Mouse (Mus musculus): ENCODE measurements around the gene Gm11084. TPM values are rescaled to one million over a fixed set of nuclear protein-coding genes. Genes with fewer than 3 reads are reported as not detected.
A peak's percentile ranks its signal among the peaks of the same experiment; 100 is the strongest.
"Not testable (repeated sequence)": the region's sequence is repeated elsewhere in the genome, so short reads cannot be mapped to it uniquely, and the experiment has no call there.

The Gm11084 gene
- polyA plus RNA-seq, 1 experiment from 2014 or later = not detected

DNA sequence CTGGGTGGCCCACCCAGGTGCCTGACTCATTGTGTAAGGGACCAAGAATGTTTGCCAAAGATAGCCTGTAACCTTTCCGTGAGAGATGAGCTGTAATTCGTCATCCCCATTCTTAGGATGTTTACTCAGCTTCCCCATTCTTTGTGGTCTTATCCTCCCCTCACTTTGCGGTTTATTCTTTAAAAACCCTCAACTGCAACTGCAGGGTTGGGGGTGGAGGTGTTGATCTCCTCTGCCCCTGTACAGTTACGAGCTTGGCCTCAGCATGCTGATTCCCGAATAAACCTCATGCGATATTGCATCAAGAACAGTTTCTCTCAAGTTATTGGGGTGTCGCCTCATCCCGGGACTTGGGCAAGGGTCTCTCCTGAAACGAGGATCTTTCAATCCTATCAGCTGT lies 2.4 kb upstream of the Gm11084 start:
- H3K4me3 ChIP-seq; H3K9ac ChIP-seq; H3K9me3 ChIP-seq; H3K4me2 ChIP-seq (replicated peaks); ATAC-seq (ENCODE audit: insufficient number of reproducible peaks, insufficient read depth, low FRiP score, low TSS enrichment); H3K4me1 ChIP-seq; H3K27ac ChIP-seq; H3K36me3 ChIP-seq; H3K27me3 ChIP-seq: not testable (repeated sequence)
- 92% methylated on average over 9 of the region's 9 CpGs for WGBS

- Histone ChIP-seq H3K27me3 (no peaks in the 10 kb centered on the region), H3K4me2 (replicated peaks) (no peak overlapping the region), H3K4me1 (no peaks in the 10 kb centered on the region; the same call in 1 of the 2 replicates), H3K9ac (no peak overlapping the region), H3K27ac (no peak overlapping the region), H3K9me3 (no peaks in the 10 kb centered on the region), H3K36me3 (no peaks in the 10 kb centered on the region), H3K4me3 (no peak overlapping the region)
- no peak for ATAC-seq (ENCODE audit: insufficient number of reproducible peaks, insufficient read depth, low FRiP score, low TSS enrichment)
- WGBS = 60% methylated on average over 1 of the region's 1 CpGs
Measured at GRCm38 (mm10) chr2:72985516-72985915, 1.0 kb downstream of the Gm11084 start.

DNA sequence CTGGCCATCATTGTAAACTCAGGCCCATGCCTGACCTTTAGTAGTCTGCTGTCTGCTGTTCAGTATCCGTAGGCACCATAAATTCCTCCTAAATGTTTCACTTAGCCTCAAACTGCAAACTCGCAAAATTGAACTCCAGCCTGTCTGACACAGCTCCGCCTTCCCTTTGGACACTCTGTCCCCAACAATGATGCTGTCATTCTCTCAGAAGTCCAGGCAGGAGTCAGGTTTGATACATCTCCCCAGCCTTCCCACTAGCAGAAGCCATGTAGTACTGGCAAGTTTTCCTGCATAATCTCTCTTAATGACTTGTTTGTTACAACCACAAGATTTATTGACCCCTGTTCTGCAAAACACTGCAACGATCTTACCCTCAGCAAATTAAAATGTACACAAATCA lies 1.7 kb downstream of the Gm11084 start:
- Histone ChIP-seq H3K4me1 (no peaks in the 10 kb centered on the region; the same call in 1 of the 2 replicates), H3K9ac (no peak overlapping the region), H3K27me3 (no peaks in the 10 kb centered on the region), H3K4me3 (no peak overlapping the region), H3K4me2 (replicated peaks) (no peak overlapping the region), H3K36me3 (no peaks in the 10 kb centered on the region), H3K9me3 (no peaks in the 10 kb centered on the region), H3K27ac (no peak overlapping the region)
- 69% methylated on average over 4 of the region's 4 CpGs for WGBS
- ATAC-seq (ENCODE audit: insufficient number of reproducible peaks, insufficient read depth, low FRiP score, low TSS enrichment) = no peak

GRCm38 (mm10) chr2:72983211-72983610 lies 3.3 kb downstream of the Gm11084 start:
- no peak for ATAC-seq (ENCODE audit: insufficient number of reproducible peaks, insufficient read depth, low FRiP score, low TSS enrichment)
- Histone ChIP-seq H3K4me3 (no peak overlapping the region), H3K4me2 (replicated peaks) (no peak overlapping the region), H3K27me3 (no peaks in the 10 kb centered on the region), H3K9me3 (no peaks in the 10 kb centered on the region), H3K36me3 (no peaks in the 10 kb centered on the region), H3K27ac (no peak overlapping the region), H3K4me1 (no peaks in the 10 kb centered on the region; the same call in 1 of the 2 replicates), H3K9ac (no peak overlapping the region)
- 86% methylated on average over 3 of the region's 3 CpGs for WGBS

- no peaks in the 10 kb centered on the region for H3K36me3 ChIP-seq
- no peaks in the 10 kb centered on the region for H3K9me3 ChIP-seq
- no peak overlapping the region for H3K4me3 ChIP-seq
- no peak overlapping the region for H3K27ac ChIP-seq
- 92% methylated on average over 7 of the region's 7 CpGs for WGBS
- no peak overlapping the region for H3K4me2 ChIP-seq (replicated peaks)
- H3K4me1 ChIP-seq = no peaks in the 10 kb centered on the region; the same call in 1 of the 2 replicates
- no peaks in the 10 kb centered on the region for H3K27me3 ChIP-seq
- no peak overlapping the region for H3K9ac ChIP-seq
- ATAC-seq (ENCODE audit: insufficient number of reproducible peaks, insufficient read depth, low FRiP score, low TSS enrichment) = no peak
Measured at GRCm38 (mm10) chr2:72982110-72982785, 4.3 kb downstream of the Gm11084 start.

GRCm38 (mm10) chr2:72981441-72982109 lies 4.9 kb downstream of the Gm11084 start:
- no peak for ATAC-seq (ENCODE audit: insufficient number of reproducible peaks, insufficient read depth, low FRiP score, low TSS enrichment)
- Histone ChIP-seq H3K9me3 (no peaks in the 10 kb centered on the region), H3K4me2 (replicated peaks) (peak overlapping the region; percentile 56), H3K36me3 (no peaks in the 10 kb centered on the region), H3K4me3 (no peak overlapping the region), H3K27me3 (no peaks in the 10 kb centered on the region), H3K9ac (no peak overlapping the region), H3K27ac (peak overlapping the region; percentile 100; the same call in 1 of the 2 replicates), H3K4me1 (peaks cover 3% of the 10 kb centered on the region; the same call in 1 of the 2 replicates)
- 77% methylated on average over 9 of the region's 9 CpGs for WGBS

DNA sequence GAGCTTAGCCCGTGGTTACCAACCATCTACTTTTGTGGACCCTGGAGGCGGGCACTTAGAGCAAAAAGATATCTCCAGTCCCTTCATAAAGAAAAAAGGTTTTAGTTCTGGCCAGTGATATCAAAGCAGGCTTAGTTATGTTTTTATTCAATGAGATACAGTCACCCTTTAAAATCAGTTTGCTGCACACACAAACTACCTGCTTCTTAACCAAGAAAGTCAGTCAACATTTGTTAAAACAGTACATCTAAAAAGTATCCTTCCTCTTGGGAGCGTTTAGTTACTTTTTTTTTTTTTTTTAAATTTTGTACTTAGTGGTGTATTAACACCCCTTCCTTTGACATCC lies 5.5 kb downstream of the Gm11084 start:
- Histone ChIP-seq H3K4me3 (peak overlapping the region; percentile 93), H3K27me3 (no peaks in the 10 kb centered on the region), H3K4me1 (peaks cover 6% of the 10 kb centered on the region), H3K4me2 (replicated peaks) (peak overlapping the region; percentile 56), H3K9me3 (no peaks in the 10 kb centered on the region), H3K27ac (peak overlapping the region; percentile 100), H3K36me3 (no peaks in the 10 kb centered on the region), H3K9ac (peak overlapping the region; percentile 100)
- no peak for ATAC-seq (ENCODE audit: insufficient number of reproducible peaks, insufficient read depth, low FRiP score, low TSS enrichment)
- 13% methylated on average over 3 of the region's 3 CpGs for WGBS

GRCm38 (mm10) chr2:72980337-72981074 lies 6.0 kb downstream of the Gm11084 start, which contains the start of gene Sp3:
TSS of gene Sp3 (minus strand) at chr2:72980446.
- peak; percentile 88 for ATAC-seq (ENCODE audit: insufficient number of reproducible peaks, insufficient read depth, low FRiP score, low TSS enrichment)
- Histone ChIP-seq H3K4me2 (replicated peaks) (peak within 1 kb of the TSS; percentile 72), H3K27ac (peak within 1 kb of the TSS; percentile 100), H3K4me1 (peaks cover 11% of the 10 kb centered on the region), H3K9ac (peak within 1 kb of the TSS; percentile 100), H3K36me3 (no peaks in the 10 kb centered on the region), H3K27me3 (no peaks in the 10 kb centered on the region), H3K9me3 (no peaks in the 10 kb centered on the region), H3K4me3 (peak within 1 kb of the TSS; percentile 93)
- WGBS = under 1% methylated on average over 54 of the region's 64 CpGs

- H3K4me3 ChIP-seq = peak overlapping the region; percentile 93
- peak overlapping the region; percentile 72 for H3K4me2 ChIP-seq (replicated peaks)
- ATAC-seq (ENCODE audit: insufficient number of reproducible peaks, insufficient read depth, low FRiP score, low TSS enrichment) = peak; percentile 76
- 2% methylated on average over 22 of the region's 54 CpGs for WGBS
- peaks cover 13% of the 10 kb centered on the region for H3K4me1 ChIP-seq
- H3K36me3 ChIP-seq = no peaks in the 10 kb centered on the region
- peak overlapping the region; percentile 100 for H3K27ac ChIP-seq
- no peaks in the 10 kb centered on the region for H3K27me3 ChIP-seq
- peak overlapping the region; percentile 100 for H3K9ac ChIP-seq
- H3K9me3 ChIP-seq = no peaks in the 10 kb centered on the region
Measured at GRCm38 (mm10) chr2:72979659-72980071, 6.9 kb downstream of the Gm11084 start.

DNA sequence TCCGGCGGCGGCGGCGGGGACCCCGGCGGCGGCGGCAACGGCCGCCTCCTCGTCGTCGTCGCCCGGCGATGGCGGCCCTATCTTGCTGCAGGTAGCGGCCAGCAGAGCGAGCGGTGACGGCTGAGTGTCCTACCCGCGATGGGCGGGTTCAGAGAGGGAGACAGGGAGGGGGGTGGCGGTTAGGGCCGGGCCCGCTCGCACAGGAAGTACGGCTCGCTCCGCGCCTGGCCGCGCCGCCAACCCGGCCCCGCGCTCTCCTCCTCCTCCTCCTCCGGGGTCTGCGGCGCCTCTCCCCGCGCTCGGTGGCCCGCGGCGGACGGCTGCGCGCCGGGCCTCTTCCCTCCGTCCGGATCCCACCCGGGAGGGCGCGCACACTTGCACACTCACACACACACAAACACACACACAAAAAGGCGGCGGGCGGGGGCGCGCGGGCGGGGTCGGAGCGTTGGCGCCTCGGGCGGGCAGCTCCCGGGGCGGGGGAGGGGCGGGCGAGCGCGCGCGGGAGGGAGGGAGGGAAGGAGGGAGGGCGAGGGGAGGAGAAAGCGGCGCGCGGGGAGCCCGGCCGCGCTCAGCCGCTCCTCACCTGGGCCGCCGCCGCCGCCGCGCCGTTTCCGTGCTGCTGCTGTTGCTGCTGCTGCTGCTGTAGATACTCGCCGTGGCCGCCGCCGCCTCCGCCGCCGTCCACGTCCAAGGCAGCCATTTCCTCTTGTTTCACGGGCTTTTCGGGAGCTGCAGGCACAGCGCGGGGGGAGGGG lies 7.4 kb downstream of the Gm11084 start:
- peaks cover 13% of the 10 kb centered on the region for H3K4me1 ChIP-seq
- H3K9me3 ChIP-seq = no peaks in the 10 kb centered on the region
- WGBS = under 1% methylated on average over 62 of the region's 107 CpGs
- peak overlapping the region; percentile 100 for H3K27ac ChIP-seq
- H3K36me3 ChIP-seq = no peaks in the 10 kb centered on the region
- peak overlapping the region; percentile 72 for H3K4me2 ChIP-seq (replicated peaks)
- H3K9ac ChIP-seq = peak overlapping the region; percentile 100
- no peaks in the 10 kb centered on the region for H3K27me3 ChIP-seq
- ATAC-seq (ENCODE audit: insufficient number of reproducible peaks, insufficient read depth, low FRiP score, low TSS enrichment) = peak; percentile 84
- peak overlapping the region; percentile 93 for H3K4me3 ChIP-seq

GRCm38 (mm10) chr2:72978473-72978872 lies 8.0 kb downstream of the Gm11084 start:
- Histone ChIP-seq H3K27me3 (no peaks in the 10 kb centered on the region), H3K9me3 (no peaks in the 10 kb centered on the region), H3K4me2 (replicated peaks) (peak overlapping the region; percentile 72), H3K9ac (peak overlapping the region; percentile 100), H3K4me1 (peaks cover 13% of the 10 kb centered on the region), H3K4me3 (peak overlapping the region; percentile 93), H3K36me3 (no peaks in the 10 kb centered on the region), H3K27ac (peak overlapping the region; percentile 100)
- WGBS = under 1% methylated on average over 38 of the region's 38 CpGs
- 0 out of 2 replicates have a peak, but pooled peaks have one; percentile 4 for ATAC-seq (ENCODE audit: insufficient number of reproducible peaks, insufficient read depth, low FRiP score, low TSS enrichment)

Data from embryonic facial prominence, embryonic 12.5 days (tissue).